Mouse (Mus musculus): ENCODE data around the gene Myo1e. TPM values are rescaled to one million over a fixed set of nuclear protein-coding genes. Genes with fewer than 3 reads are reported as not detected.

The Myo1e gene
- total RNA-seq (2023) = 1 to 10 TPM; 5.0 to 9.7 TPM

DNA sequence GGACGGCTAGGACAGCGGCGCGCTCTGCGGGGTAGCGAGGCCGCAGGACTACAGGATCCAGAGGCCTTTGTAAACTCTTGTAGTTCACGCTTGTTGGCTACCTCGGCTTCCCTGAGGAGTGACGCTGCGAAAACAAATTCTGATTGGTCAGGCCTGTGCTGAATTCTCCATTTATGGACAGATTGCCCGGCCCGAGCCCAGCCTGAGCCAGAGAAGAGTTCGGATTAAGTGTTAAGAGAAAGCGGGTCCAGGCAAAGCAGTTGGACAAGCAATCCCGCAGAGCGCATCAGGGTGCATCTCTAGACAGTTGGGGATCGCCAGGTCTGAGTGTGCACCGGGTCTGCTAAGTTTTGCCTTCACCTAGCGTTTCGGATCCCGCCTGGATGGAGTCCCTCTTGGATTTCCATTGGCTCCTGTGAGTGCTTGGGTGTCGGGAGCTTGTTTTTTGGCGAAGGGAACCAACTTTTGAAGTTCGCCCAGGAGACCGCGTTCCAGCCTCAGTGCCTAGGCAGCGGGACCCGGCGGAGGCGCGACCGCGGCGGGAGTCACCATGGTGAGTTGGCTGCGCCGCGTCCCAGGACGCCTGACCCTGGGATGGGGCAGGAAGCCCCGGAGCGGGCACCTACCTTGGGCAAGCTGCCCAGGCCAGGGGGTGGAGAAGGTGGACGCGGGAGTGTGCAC lies at the start of gene Myo1e:
Gene Myo1e, plus strand, starts transcription at position 200 of the 681 bp plus-strand sequence.

DNA sequence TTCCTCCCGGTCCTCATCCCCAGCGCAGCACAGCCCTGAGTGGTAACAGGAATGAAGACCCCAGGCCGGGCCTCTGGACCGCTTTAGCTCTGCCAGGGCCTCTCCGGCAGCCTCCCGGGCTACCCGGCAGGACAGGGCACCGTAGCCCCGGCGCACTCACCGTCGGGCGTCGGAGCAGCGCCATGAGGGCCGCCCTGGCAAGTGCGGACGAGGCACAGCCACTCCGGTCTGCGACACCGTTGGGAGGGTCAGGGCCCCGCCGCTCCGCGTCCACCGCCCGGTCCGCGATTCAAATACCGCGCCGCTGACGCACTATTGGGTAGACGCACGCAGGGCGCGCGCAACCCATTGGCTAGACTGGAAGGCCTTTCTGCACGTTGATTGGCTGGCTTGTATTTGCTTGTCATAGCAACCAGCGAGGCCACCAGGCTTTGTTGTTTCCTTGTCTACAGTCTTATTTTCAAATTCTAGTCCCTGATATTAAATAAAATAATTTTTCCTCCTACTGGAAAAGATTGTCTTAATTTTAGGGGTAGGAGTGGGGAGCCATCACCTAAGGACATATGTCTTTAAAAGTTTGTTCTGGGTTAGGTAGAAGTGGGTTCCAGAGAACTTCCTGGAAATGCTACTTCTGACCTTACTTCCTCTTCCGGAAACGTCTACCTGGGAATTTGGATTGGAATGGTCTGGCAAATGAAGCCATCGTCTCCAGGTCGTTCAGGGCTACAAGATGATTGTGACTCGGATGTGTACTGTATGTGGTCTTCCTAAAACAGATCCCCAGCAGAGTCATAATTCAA lies 214.3 kb downstream of the Myo1e start, which contains the start of gene Ccnb2:
Gene Ccnb2, minus strand, starts transcription at position 291 of the 800 bp plus-strand sequence.

Other genes with a start within 250 kb of the Myo1e start
- gene Bnip2, start 217.9 kb upstream of the Myo1e start, total RNA-seq (2023) = 10 to 100 TPM; 55.8 to 85.3 TPM
- gene Gtf2a2, start 194.8 kb upstream of the Myo1e start, total RNA-seq (2023) = 10 to 100 TPM; 80.1 to 99.7 TPM
- not detected for gene Gcnt3, start 169.3 kb upstream of the Myo1e start, total RNA-seq (2023)
- gene Fam81a, start 64.8 kb upstream of the Myo1e start, total RNA-seq (2023) = not detected
- 1 to 10 TPM; 2.5 to 6.1 TPM for gene Ccnb2, start 214.2 kb downstream of the Myo1e start, total RNA-seq (2023)